Mouse (Mus musculus): ENCODE measurements around the gene Zfp148. TPM values are rescaled to one million over a fixed set of nuclear protein-coding genes. Genes with fewer than 3 reads are reported as not detected.

The Zfp148 gene
- polyA plus RNA-seq, 1 experiment = 5.4 TPM

GRCm38 (mm10) chr16:33368632-33369031 lies 12.0 kb upstream of the Zfp148 start:
- Histone ChIP-seq H3K27ac (ENCODE audit: control insufficient read depth, insufficient read depth, low read depth, low read length) (peak overlapping the region; percentile 78), H3K36me3 (ENCODE audit: control insufficient read depth, insufficient read depth, low read length) (no peaks in the 10 kb centered on the region), H3K4me3 (ENCODE audit: control insufficient read depth, low read depth, low read length) (no peak overlapping the region), H3K27me3 (ENCODE audit: control insufficient read depth, insufficient read depth, low read length) (no peaks in the 10 kb centered on the region), H3K4me1 (ENCODE audit: control insufficient read depth, insufficient read depth, low read length) (no peaks in the 10 kb centered on the region)
- TF ChIP-seq CTCF (IDR thresholded peaks at IDR 0.05; ENCODE audit: control insufficient read depth, insufficient read depth, insufficient replicate concordance, low read depth, low read length) (no peak), POLR2A (IDR thresholded peaks at IDR 0.05; ENCODE audit: control insufficient read depth, low read depth, low read length) (no peak)

GRCm38 (mm10) chr16:33370836-33371235 lies 9.8 kb upstream of the Zfp148 start:
- no peaks in the 10 kb centered on the region for H3K36me3 ChIP-seq (ENCODE audit: control insufficient read depth, insufficient read depth, low read length)
- H3K27me3 ChIP-seq (ENCODE audit: control insufficient read depth, insufficient read depth, low read length) = no peaks in the 10 kb centered on the region
- H3K4me1 ChIP-seq (ENCODE audit: control insufficient read depth, insufficient read depth, low read length) = no peaks in the 10 kb centered on the region
- TF ChIP-seq POLR2A (IDR thresholded peaks at IDR 0.05; ENCODE audit: control insufficient read depth, low read depth, low read length) = no peak
- TF ChIP-seq CTCF (IDR thresholded peaks at IDR 0.05; ENCODE audit: control insufficient read depth, insufficient read depth, insufficient replicate concordance, low read depth, low read length) = no peak
- H3K4me3 ChIP-seq (ENCODE audit: control insufficient read depth, low read depth, low read length) = no peak overlapping the region
- H3K27ac ChIP-seq (ENCODE audit: control insufficient read depth, insufficient read depth, low read depth, low read length) = no peak overlapping the region

- no peak overlapping the region for H3K27ac ChIP-seq (ENCODE audit: control insufficient read depth, insufficient read depth, low read depth, low read length)
- H3K36me3 ChIP-seq (ENCODE audit: control insufficient read depth, insufficient read depth, low read length) = no peaks in the 10 kb centered on the region
- H3K4me1 ChIP-seq (ENCODE audit: control insufficient read depth, insufficient read depth, low read length) = no peaks in the 10 kb centered on the region
- no peak for TF ChIP-seq POLR2A (IDR thresholded peaks at IDR 0.05; ENCODE audit: control insufficient read depth, low read depth, low read length)
- TF ChIP-seq CTCF (IDR thresholded peaks at IDR 0.05; ENCODE audit: control insufficient read depth, insufficient read depth, insufficient replicate concordance, low read depth, low read length) = no peak
- H3K4me3 ChIP-seq (ENCODE audit: control insufficient read depth, low read depth, low read length) = no peak overlapping the region
- no peaks in the 10 kb centered on the region for H3K27me3 ChIP-seq (ENCODE audit: control insufficient read depth, insufficient read depth, low read length)
Observed at GRCm38 (mm10) chr16:33372611-33373010, 8.0 kb upstream of the Zfp148 start.

GRCm38 (mm10) chr16:33373326-33373725 lies 7.3 kb upstream of the Zfp148 start:
- TF ChIP-seq POLR2A (IDR thresholded peaks at IDR 0.05; ENCODE audit: control insufficient read depth, low read depth, low read length) (no peak), CTCF (IDR thresholded peaks at IDR 0.05; ENCODE audit: control insufficient read depth, insufficient read depth, insufficient replicate concordance, low read depth, low read length) (no peak)
- no peak overlapping the region for H3K27ac ChIP-seq (ENCODE audit: control insufficient read depth, insufficient read depth, low read depth, low read length)
- no peaks in the 10 kb centered on the region for H3K36me3 ChIP-seq (ENCODE audit: control insufficient read depth, insufficient read depth, low read length)
- H3K4me1 ChIP-seq (ENCODE audit: control insufficient read depth, insufficient read depth, low read length) = no peaks in the 10 kb centered on the region
- no peaks in the 10 kb centered on the region for H3K27me3 ChIP-seq (ENCODE audit: control insufficient read depth, insufficient read depth, low read length)
- no peak overlapping the region for H3K4me3 ChIP-seq (ENCODE audit: control insufficient read depth, low read depth, low read length)

- Histone ChIP-seq H3K27ac (ENCODE audit: control insufficient read depth, insufficient read depth, low read depth, low read length) (no peak overlapping the region), H3K27me3 (ENCODE audit: control insufficient read depth, insufficient read depth, low read length) (no peaks in the 10 kb centered on the region), H3K4me3 (ENCODE audit: control insufficient read depth, low read depth, low read length) (no peak overlapping the region), H3K36me3 (ENCODE audit: control insufficient read depth, insufficient read depth, low read length) (no peaks in the 10 kb centered on the region; the same call in 1 of the 2 replicates), H3K4me1 (ENCODE audit: control insufficient read depth, insufficient read depth, low read length) (no peaks in the 10 kb centered on the region; the same call in 1 of the 2 replicates)
- TF ChIP-seq POLR2A (IDR thresholded peaks at IDR 0.05; ENCODE audit: control insufficient read depth, low read depth, low read length) = no peak
- TF ChIP-seq CTCF (IDR thresholded peaks at IDR 0.05; ENCODE audit: control insufficient read depth, insufficient read depth, insufficient replicate concordance, low read depth, low read length) = no peak
Observed at GRCm38 (mm10) chr16:33376266-33376665, 4.4 kb upstream of the Zfp148 start.

GRCm38 (mm10) chr16:33379219-33379943 lies 1.3 kb upstream of the Zfp148 start:
- no peaks in the 10 kb centered on the region; the same call in 1 of the 2 replicates for H3K36me3 ChIP-seq (ENCODE audit: control insufficient read depth, insufficient read depth, low read length)
- H3K4me1 ChIP-seq (ENCODE audit: control insufficient read depth, insufficient read depth, low read length) = peaks cover 2% of the 10 kb centered on the region
- TF ChIP-seq CTCF (IDR thresholded peaks at IDR 0.05; ENCODE audit: control insufficient read depth, insufficient read depth, insufficient replicate concordance, low read depth, low read length) = no peak
- TF ChIP-seq POLR2A (IDR thresholded peaks at IDR 0.05; ENCODE audit: control insufficient read depth, low read depth, low read length) = no peak
- no peak overlapping the region for H3K27ac ChIP-seq (ENCODE audit: control insufficient read depth, insufficient read depth, low read depth, low read length)
- no peak overlapping the region for H3K4me3 ChIP-seq (ENCODE audit: control insufficient read depth, low read depth, low read length)
- H3K27me3 ChIP-seq (ENCODE audit: control insufficient read depth, insufficient read depth, low read length) = no peaks in the 10 kb centered on the region

- H3K27ac ChIP-seq (ENCODE audit: control insufficient read depth, insufficient read depth, low read depth, low read length) = peak overlapping the region; percentile 95
- H3K4me3 ChIP-seq (ENCODE audit: control insufficient read depth, low read depth, low read length) = peak overlapping the region; percentile 94
- H3K36me3 ChIP-seq (ENCODE audit: control insufficient read depth, insufficient read depth, low read length) = no peaks in the 10 kb centered on the region; the same call in 1 of the 2 replicates
- H3K4me1 ChIP-seq (ENCODE audit: control insufficient read depth, insufficient read depth, low read length) = peaks cover 2% of the 10 kb centered on the region
- TF ChIP-seq POLR2A (IDR thresholded peaks at IDR 0.05; ENCODE audit: control insufficient read depth, low read depth, low read length) = no peak; the same call in none of the 2 replicates
- H3K27me3 ChIP-seq (ENCODE audit: control insufficient read depth, insufficient read depth, low read length) = no peaks in the 10 kb centered on the region
Observed at GRCm38 (mm10) chr16:33380882-33381613, 412 bp downstream of the Zfp148 start.

Measured in testis, adult 2 months (tissue).